Mouse (Mus musculus) monocyte, adult 2 months (primary cell): ENCODE measurements around the gene Aknad1.

Experiments used
- DNase-seq, 2 experiments: peaks; one replicate each; pipeline ENCODE4 v3.0.0; 2022; ENCODE audit warnings: low spot score in 2 of 2, low read depth in 1 of 2

Aknad1 gene

GRCm38 (mm10) chr3:108751061-108751460 is 11.6 kb downstream of the Aknad1 start:
- DNase-seq: no peak

GRCm38 (mm10) chr3:108751691-108752090 is 12.2 kb downstream of the Aknad1 start:
- no peak for DNase-seq

- DNase-seq: no peak
These were observed 15.1 kb downstream of the Aknad1 start for GRCm38 (mm10) chr3:108754541-108754940.

GRCm38 (mm10) chr3:108755542-108755941 is 16.1 kb downstream of the Aknad1 start:
- DNase-seq: no peak

GRCm38 (mm10) chr3:108756131-108756530 is 16.7 kb downstream of the Aknad1 start:
- no peak for DNase-seq

- no peak for DNase-seq
These were observed 18.1 kb downstream of the Aknad1 start for GRCm38 (mm10) chr3:108757570-108757969.

- no peak for DNase-seq
These were observed 20.3 kb downstream of the Aknad1 start for GRCm38 (mm10) chr3:108759566-108760420.

GRCm38 (mm10) chr3:108762597-108763111 is 23.2 kb downstream of the Aknad1 start:
- DNase-seq: no peak

- DNase-seq: no peak
These were observed 24.2 kb downstream of the Aknad1 start for GRCm38 (mm10) chr3:108763691-108764090.

- DNase-seq: no peak
These were observed 25.5 kb downstream of the Aknad1 start for GRCm38 (mm10) chr3:108764976-108765375.

- no peak for DNase-seq
These were observed 26.0 kb downstream of the Aknad1 start for GRCm38 (mm10) chr3:108765476-108765875.

- DNase-seq: no peak
These were observed 27.5 kb downstream of the Aknad1 start for GRCm38 (mm10) chr3:108766943-108767342.

- DNase-seq: no peak
These were observed 28.0 kb downstream of the Aknad1 start for GRCm38 (mm10) chr3:108767416-108767815.

- DNase-seq: no peak
These were observed 30.1 kb downstream of the Aknad1 start for GRCm38 (mm10) chr3:108769547-108769946.

GRCm38 (mm10) chr3:108770725-108771368 is 31.4 kb downstream of the Aknad1 start:
- DNase-seq: peak in 1 of 2 experiments; percentile 26

GRCm38 (mm10) chr3:108772211-108772610 is 32.8 kb downstream of the Aknad1 start:
- DNase-seq: no peak

GRCm38 (mm10) chr3:108772811-108773210 is 33.4 kb downstream of the Aknad1 start:
- no peak for DNase-seq

GRCm38 (mm10) chr3:108778761-108779540 is 39.5 kb downstream of the Aknad1 start:
- no peak for DNase-seq

- no peak for DNase-seq
These were observed 41.9 kb downstream of the Aknad1 start for GRCm38 (mm10) chr3:108781238-108781883.

GRCm38 (mm10) chr3:108781884-108782270 is 42.4 kb downstream of the Aknad1 start:
- DNase-seq: no peak

- DNase-seq: no peak
These were observed 43.0 kb downstream of the Aknad1 start for GRCm38 (mm10) chr3:108782364-108782895.
